In the genomic region with DNA sequence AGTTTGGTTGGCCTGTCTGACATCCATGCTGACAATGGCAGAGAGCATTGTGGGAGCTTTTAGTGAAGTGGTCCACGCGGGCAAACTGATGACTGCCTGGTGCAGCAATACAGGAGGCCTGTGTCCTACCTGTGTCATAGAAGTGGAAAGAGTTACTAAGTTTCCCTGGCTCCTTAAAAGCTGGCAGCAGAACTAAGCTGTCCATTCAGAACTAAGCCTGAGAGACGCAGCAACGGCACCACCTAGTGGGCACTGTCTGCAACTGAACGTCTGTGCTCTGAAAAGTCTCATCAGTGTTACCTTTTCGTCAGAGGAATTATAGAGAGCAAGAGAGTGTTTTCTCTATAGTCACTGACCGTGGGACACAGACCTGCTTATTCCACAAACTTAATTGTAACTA, we compare ENCODE assay signal across 9 mouse cellular contexts.
A peak's percentile ranks its signal among the peaks of the same experiment; 100 is the strongest.
DNase-seq lines count a peak whose midpoint lies in the region; ATAC-seq and TF ChIP-seq lines count a peak whose summit lies in the region.
"Had no signal": no experiment of that assay in that cellular context is flagged by ENCODE, and none has a peak within 500 bp of the region (broad histone marks: within the 10 kb centered on the region; RNA-seq: fewer than 3 reads in every experiment).

No protein-coding gene starts in this region.

- no peak overlapping the region for H3ac ChIP-seq in C2C12 (ENCODE audit: control insufficient read depth, insufficient read length, low read depth)

- no peak overlapping the region for H3K4me2 ChIP-seq in liver, embryonic 14.5 days (ENCODE audit: low read depth)
- H3K4me2 ChIP-seq: heart, embryonic 13.5 days had no signal

- no peaks in the 10 kb centered on the region for H3K9me3 ChIP-seq in liver, embryonic 14.5 days (ENCODE audit: control insufficient read depth, low read length)
- H3K9me3 ChIP-seq: heart, embryonic 13.5 days had no signal

- peak; percentile 67 for TF ChIP-seq CTCF in C2C12 (IDR thresholded peaks at IDR 0.05; ENCODE audit: control insufficient read depth, insufficient read depth, insufficient read length)
- peak; percentile 82 for TF ChIP-seq CTCF in liver, embryonic 14.5 days (IDR thresholded peaks at IDR 0.05; ENCODE audit: low read depth)

- H3K79me3 ChIP-seq in C2C12 (ENCODE audit: low read depth) = no peaks in the 10 kb centered on the region

- no peak overlapping the region for H3K9ac ChIP-seq in liver, embryonic 14.5 days (replicated peaks)
- H3K9ac ChIP-seq: heart, embryonic 13.5 days had no signal

- DNase-seq in T-cell, adult 2 months (ENCODE audit: low spot score) = peak; percentile 13
- DNase-seq in cerebellum, postnatal 14 days = peak; percentile 88
- DNase-seq in frontal cortex, postnatal 36 days (ENCODE audit: low spot score in 2 of 2) = peak; percentile 78 to 82
- peak; percentile 63 for DNase-seq in kidney, postnatal 14 days
- peak in 1 of 3 experiments; percentile 13 for DNase-seq in liver, embryonic 14.5 days (ENCODE audit: low read depth in 3 of 3, low spot score in 3 of 3)
- peak; percentile 53 for DNase-seq in ovary, postnatal 36 days (ENCODE audit: low spot score)
- peak; percentile 31 for DNase-seq in yolk sac, embryonic 10.5 days (ENCODE audit: low spot score)

- no peak overlapping the region for H3K4me3 ChIP-seq in C2C12 (ENCODE audit: insufficient read depth, poor library complexity, severe bottlenecking)
- no peak overlapping the region for H3K4me3 ChIP-seq in liver, embryonic 14.5 days (ENCODE audit: insufficient read depth in 1 of 2, low read depth in 2 of 2, low read length in 2 of 2)
- H3K4me3 ChIP-seq: heart, embryonic 13.5 days had no signal

- no peaks in the 10 kb centered on the region for H3K79me2 ChIP-seq in C2C12 (ENCODE audit: control insufficient read depth, insufficient read depth)

- no peak for TF ChIP-seq EP300 in liver, embryonic 14.5 days (IDR thresholded peaks at IDR 0.05; ENCODE audit: low read depth)

- no peaks in the 10 kb centered on the region for H3K27me3 ChIP-seq in C2C12 (ENCODE audit: control insufficient read depth, insufficient read depth, insufficient read length)
- H3K27me3 ChIP-seq in liver, embryonic 14.5 days (ENCODE audit: control insufficient read depth, insufficient read depth, low read length) = no peaks in the 10 kb centered on the region

- WGBS in liver, embryonic 14.5 days (ENCODE audit: insufficient replicate concordance) = 7% methylated on average over 7 of the region's 7 CpGs

- no peak for ATAC-seq in liver, embryonic 14.5 days (ENCODE audit: insufficient read depth)

- H3K36me3 ChIP-seq in C2C12 (ENCODE audit: control insufficient read depth, insufficient read depth) = no peaks in the 10 kb centered on the region
- no peaks in the 10 kb centered on the region for H3K36me3 ChIP-seq in liver, embryonic 14.5 days (replicated peaks; ENCODE audit: control insufficient read depth, insufficient read depth, low read depth)
- H3K36me3 ChIP-seq: heart, embryonic 13.5 days had no signal

- no peak overlapping the region for H3K27ac ChIP-seq in liver, embryonic 14.5 days
- H3K27ac ChIP-seq: heart, embryonic 13.5 days had no signal

- H3K4me1 ChIP-seq in liver, embryonic 14.5 days (replicated peaks; ENCODE audit: control insufficient read depth in 2 of 2, insufficient read depth in 2 of 2, low read length in 1 of 2) = no peaks in the 10 kb centered on the region
- H3K4me1 ChIP-seq: heart, embryonic 13.5 days had no signal

TF ChIP-seq in C2C12, 6 proteins besides CTCF, POLR2A, EP300 and RAD21:
- TF ChIP-seq MAX (IDR thresholded peaks at IDR 0.05) (no peak), FOSL1 (IDR thresholded peaks at IDR 0.05; ENCODE audit: insufficient read depth, low read length, poor library complexity, severe bottlenecking) (no peak), CEBPB (IDR thresholded peaks at IDR 0.05; ENCODE audit: low read depth) (no peak), MYOD1 (IDR thresholded peaks at IDR 0.05; ENCODE audit: control insufficient read depth, insufficient read length, low read depth) (no peak), MYOG (IDR thresholded peaks at IDR 0.05; ENCODE audit: control insufficient read depth, extremely low read depth, insufficient read length) (no peak), USF1 (IDR thresholded peaks at IDR 0.05; ENCODE audit: low read depth) (no peak)
